Mouse (Mus musculus) liver, embryonic 15.5 days (tissue): Measurements from ENCODE around the gene Pbp2. TPM values are rescaled to one million over a fixed set of nuclear protein-coding genes. Genes with fewer than 3 reads are reported as not detected.

Experiments
- ATAC-seq: fragments of 200-750 bp; cut with Nextera tagmentation; 2 replicates; pipeline ENCODE4 v1.8.0; 2017; ENCODE audit warnings: moderate number of reproducible peaks, mild to moderate bottlenecking, moderate library complexity; ENCODE audit not compliant: insufficient read depth
- H3K27ac ChIP-seq: fragments of 300-500 bp; sonication (generic); replicated peaks from 2 replicates; pipeline ENCODE4 v1.5.1; 2015; ENCODE audit warnings: mild to moderate bottlenecking, inconsistent platforms
- H3K27me3 ChIP-seq: fragments of 300-500 bp; sonication (generic); 2 replicates; pipeline ENCODE4 v1.6.1; 2015; ENCODE audit warnings: mild to moderate bottlenecking, inconsistent platforms
- H3K36me3 ChIP-seq: fragments of 300-500 bp; sonication (generic); replicated peaks from 2 replicates; pipeline ENCODE4 v1.6.1; 2015; ENCODE audit warnings: moderate library complexity, mild to moderate bottlenecking, inconsistent platforms
- H3K4me1 ChIP-seq: fragments of 300-500 bp; sonication (generic); replicated peaks from 2 replicates; pipeline ENCODE4 v1.6.1; 2015; ENCODE audit warnings: inconsistent platforms
- H3K4me2 ChIP-seq: fragments of 300-500 bp; sonication (generic); 2 replicates; pipeline ENCODE4 v1.6.1; 2015; ENCODE audit warnings: moderate library complexity, mild to moderate bottlenecking, inconsistent platforms
- H3K4me3 ChIP-seq: fragments of 300-500 bp; sonication (generic); replicated peaks from 2 replicates; pipeline ENCODE4 v1.5.1; 2015; ENCODE audit warnings: mild to moderate bottlenecking, inconsistent platforms
- H3K9ac ChIP-seq: fragments of 300-500 bp; sonication (generic); 2 replicates; pipeline ENCODE4 v1.6.1; 2015; ENCODE audit warnings: moderate library complexity, mild to moderate bottlenecking, inconsistent platforms
- H3K9me3 ChIP-seq: fragments of 300-500 bp; sonication (generic); replicated peaks from 2 replicates; pipeline ENCODE4 v1.6.1; 2016; ENCODE audit warnings: inconsistent platforms
- WGBS: fragments of 180-500 bp; shearing (Covaris S2); methylation state at CpG from one replicate; pipeline ENCODE4 v1.1.7; 2015; ENCODE audit warnings: mixed read lengths; ENCODE audit not compliant: insufficient replicate concordance; 5-methylcytosine and 5-hydroxymethylcytosine counted together
- polyA plus RNA-seq: library from polyadenylated mRNA; unstranded; fragments of >200 nt; fragmentation: Nextera tagmentation; extraction: Ambion mirVana; gene quantifications from 2 replicates; pipeline ENCODE4 v1.2.1, GENCODE M21; 2015

Pbp2 gene
- polyA plus RNA-seq, 1 experiment from 2014 or later: not detected

DNA sequence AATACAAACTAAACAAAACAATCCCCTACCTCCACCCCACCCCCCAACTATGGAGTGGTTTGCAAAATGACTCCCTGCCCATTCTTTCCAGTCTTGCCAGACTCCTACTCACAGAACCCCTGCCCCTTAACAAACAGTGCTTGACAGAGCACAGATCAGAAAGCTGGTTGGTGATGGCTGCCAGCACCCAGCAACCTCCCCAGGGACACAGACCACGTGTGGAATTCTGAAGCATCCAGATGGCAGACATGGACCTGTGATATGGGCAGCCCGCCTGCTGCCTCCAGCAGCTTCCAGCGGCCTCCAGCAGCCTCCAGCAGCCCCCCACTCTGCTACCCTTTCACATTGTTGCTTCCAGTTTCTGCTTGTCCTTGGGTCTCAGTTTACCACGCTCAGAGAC is 35.0 kb downstream of the Pbp2 start:
- Histone ChIP-seq H3K4me3 (no peak overlapping the region), H3K4me2 (no peak overlapping the region), H3K4me1 (no peaks in the 10 kb centered on the region), H3K27ac (no peak overlapping the region), H3K9me3 (no peaks in the 10 kb centered on the region), H3K27me3 (no peaks in the 10 kb centered on the region; the same call in 1 of the 2 replicates), H3K9ac (no peak overlapping the region), H3K36me3 (no peaks in the 10 kb centered on the region)
- ATAC-seq: no peak
- 59% methylated on average over 4 of the region's 4 CpGs for WGBS

DNA sequence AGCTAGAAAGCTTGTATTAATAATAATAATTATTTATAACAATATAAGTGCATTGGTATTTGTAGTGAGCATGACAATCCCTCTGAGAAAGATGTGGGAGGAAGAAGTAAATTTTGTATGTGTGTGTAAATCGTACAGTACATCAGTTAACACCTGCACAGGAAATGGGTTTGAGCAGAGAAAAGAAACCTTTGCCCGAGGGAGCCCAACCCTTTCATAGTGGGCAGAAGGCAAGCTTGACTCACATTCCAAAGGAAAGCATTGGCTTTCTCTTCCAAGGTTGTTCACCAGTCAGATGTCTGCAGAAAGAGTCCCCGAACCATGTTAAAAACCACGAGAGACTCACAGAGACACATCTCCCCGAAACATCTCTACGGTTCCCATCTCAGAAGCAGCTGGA is 37.1 kb downstream of the Pbp2 start:
- 50% methylated on average over 6 of the region's 6 CpGs for WGBS
- no peak for ATAC-seq
- no peaks in the 10 kb centered on the region for H3K9me3 ChIP-seq

DNA sequence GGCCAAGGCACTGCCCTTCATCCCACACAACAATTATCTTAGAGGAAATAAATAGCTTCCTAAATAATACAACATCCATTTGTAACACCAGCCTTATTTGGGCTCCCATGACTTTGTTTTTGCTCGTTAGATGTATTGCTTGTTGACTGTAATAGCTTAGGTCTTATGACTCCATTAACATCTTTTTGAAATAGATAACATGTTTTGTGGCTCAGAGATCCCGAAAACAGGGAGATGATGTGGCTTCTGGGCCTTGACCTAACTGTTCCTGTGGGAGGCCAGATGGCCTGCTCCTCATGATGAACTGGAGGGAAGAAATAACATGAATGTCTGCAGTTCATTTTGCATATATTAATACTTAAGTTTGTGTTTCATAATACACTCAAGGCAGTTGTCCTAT is 38.4 kb downstream of the Pbp2 start:
- 34% methylated on average over 2 of the region's 2 CpGs for WGBS

More for the DNA sequence above, 37.1 kb downstream of the Pbp2 start:
- H3K4me3 ChIP-seq: no peak overlapping the region
- H3K4me1 ChIP-seq: no peaks in the 10 kb centered on the region
- no peaks in the 10 kb centered on the region for H3K36me3 ChIP-seq
- H3K9ac ChIP-seq: no peak overlapping the region
- no peak overlapping the region for H3K4me2 ChIP-seq
- no peak overlapping the region for H3K27ac ChIP-seq
- H3K27me3 ChIP-seq: no peaks in the 10 kb centered on the region; the same call in 1 of the 2 replicates

DNA sequence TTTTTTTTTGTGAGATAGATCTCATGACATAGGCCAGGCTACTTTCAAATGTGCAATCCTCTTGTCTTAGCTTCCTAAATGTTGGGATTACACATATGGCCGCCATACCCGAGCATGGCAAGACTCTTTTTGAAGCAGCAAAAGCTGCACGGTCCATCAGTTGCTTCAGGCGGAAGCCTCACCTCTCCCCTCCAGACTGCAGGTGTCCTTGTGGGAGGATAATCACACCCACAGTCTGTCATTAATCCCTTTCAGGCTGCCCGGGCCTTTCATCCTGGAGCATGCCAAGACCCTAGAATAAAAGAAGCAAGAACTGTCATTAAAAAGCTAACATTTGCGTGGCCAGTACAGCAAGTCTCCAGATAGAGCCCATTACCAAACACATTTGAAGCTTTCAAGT is 40.6 kb downstream of the Pbp2 start:
- ATAC-seq: no peak
- Histone ChIP-seq H3K27me3 (no peaks in the 10 kb centered on the region; the same call in 1 of the 2 replicates), H3K4me1 (no peaks in the 10 kb centered on the region), H3K4me2 (no peak overlapping the region), H3K9me3 (no peaks in the 10 kb centered on the region), H3K4me3 (no peak overlapping the region), H3K27ac (no peak overlapping the region), H3K9ac (no peak overlapping the region), H3K36me3 (no peaks in the 10 kb centered on the region)
- 57% methylated on average over 6 of the region's 6 CpGs for WGBS

More for the DNA sequence above, 38.4 kb downstream of the Pbp2 start:
- no peaks in the 10 kb centered on the region for H3K4me1 ChIP-seq
- no peaks in the 10 kb centered on the region; the same call in 1 of the 2 replicates for H3K27me3 ChIP-seq
- H3K9ac ChIP-seq: no peak overlapping the region
- H3K4me3 ChIP-seq: no peak overlapping the region
- no peaks in the 10 kb centered on the region for H3K9me3 ChIP-seq
- H3K4me2 ChIP-seq: no peak overlapping the region
- no peaks in the 10 kb centered on the region for H3K36me3 ChIP-seq
- H3K27ac ChIP-seq: no peak overlapping the region
- no peak for ATAC-seq

DNA sequence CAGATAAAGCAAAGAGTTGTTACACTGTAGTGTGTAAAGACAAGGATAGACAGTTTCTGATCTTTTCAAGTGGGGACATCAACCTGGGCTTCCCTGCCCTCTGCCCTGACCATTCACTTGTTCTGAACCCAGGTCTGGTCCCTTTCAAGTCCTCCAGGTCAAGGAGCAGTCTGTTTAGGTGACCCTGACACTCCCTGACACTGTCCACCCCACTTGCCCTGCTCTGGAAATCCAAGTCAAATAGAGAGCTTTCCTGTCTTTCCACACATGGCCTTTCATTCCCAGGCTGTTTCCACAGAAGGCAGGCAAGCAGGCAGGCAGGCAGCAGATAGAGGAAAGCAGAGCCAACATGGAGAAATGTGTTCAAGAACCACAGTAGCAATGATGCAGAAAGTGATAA is 41.8 kb downstream of the Pbp2 start:
- ATAC-seq: no peak
- Histone ChIP-seq H3K4me2 (no peak overlapping the region), H3K27me3 (no peaks in the 10 kb centered on the region; the same call in 1 of the 2 replicates), H3K4me1 (no peaks in the 10 kb centered on the region), H3K27ac (no peak overlapping the region), H3K9me3 (no peaks in the 10 kb centered on the region), H3K4me3 (no peak overlapping the region), H3K9ac (no peak overlapping the region), H3K36me3 (no peaks in the 10 kb centered on the region)

DNA sequence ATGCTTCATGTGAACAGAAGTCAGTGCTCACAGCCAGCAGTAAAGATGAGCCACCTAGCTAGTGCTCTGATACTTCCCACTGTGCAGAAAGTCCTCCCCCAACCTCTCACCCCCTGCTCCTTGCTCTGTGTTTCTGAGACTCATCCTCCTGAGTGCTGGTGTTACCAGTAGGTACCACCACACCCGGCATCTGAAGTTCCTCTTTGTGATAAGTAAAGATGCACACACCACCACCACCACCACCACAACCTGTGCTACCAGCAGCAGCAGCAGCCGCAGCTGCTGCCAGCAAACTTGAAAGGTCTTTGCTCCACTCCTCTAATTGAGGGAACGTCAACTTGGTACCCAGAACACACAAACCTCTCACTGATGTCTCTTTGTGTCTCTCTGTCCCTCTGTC is 43.0 kb downstream of the Pbp2 start:
- ATAC-seq: no peak
- H3K4me2 ChIP-seq: no peak overlapping the region
- H3K36me3 ChIP-seq: no peaks in the 10 kb centered on the region
- no peaks in the 10 kb centered on the region; the same call in 1 of the 2 replicates for H3K27me3 ChIP-seq
- 43% methylated on average over 3 of the region's 3 CpGs for WGBS
- no peaks in the 10 kb centered on the region for H3K4me1 ChIP-seq
- no peak overlapping the region for H3K27ac ChIP-seq
- H3K4me3 ChIP-seq: no peak overlapping the region
- no peak overlapping the region for H3K9ac ChIP-seq
- no peaks in the 10 kb centered on the region for H3K9me3 ChIP-seq

DNA sequence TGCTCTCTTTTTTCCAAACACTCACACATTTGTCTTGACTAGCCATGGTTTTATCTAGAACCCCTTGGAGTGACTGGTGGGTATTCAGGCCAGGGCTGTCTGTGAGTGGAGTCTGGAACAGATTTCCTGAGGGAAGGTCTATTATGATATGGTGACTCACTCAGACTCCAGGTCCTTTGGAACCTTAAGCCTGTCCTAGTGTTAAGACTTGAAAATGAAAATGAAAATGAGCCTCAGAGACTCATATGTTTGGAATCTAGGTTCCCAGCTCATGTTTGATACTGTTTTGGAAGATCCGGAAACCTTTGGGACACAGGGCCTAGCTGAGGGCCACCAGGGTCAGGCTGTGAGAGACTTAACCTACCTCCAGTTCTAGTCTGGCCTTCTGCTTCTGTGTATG is 44.1 kb downstream of the Pbp2 start:
- Histone ChIP-seq H3K27me3 (no peaks in the 10 kb centered on the region), H3K36me3 (no peaks in the 10 kb centered on the region), H3K9me3 (no peaks in the 10 kb centered on the region), H3K4me1 (no peaks in the 10 kb centered on the region), H3K4me3 (no peak overlapping the region), H3K4me2 (no peak overlapping the region), H3K9ac (no peak overlapping the region), H3K27ac (no peak overlapping the region)
- 74% methylated on average over 1 of the region's 1 CpGs for WGBS
- ATAC-seq: no peak

DNA sequence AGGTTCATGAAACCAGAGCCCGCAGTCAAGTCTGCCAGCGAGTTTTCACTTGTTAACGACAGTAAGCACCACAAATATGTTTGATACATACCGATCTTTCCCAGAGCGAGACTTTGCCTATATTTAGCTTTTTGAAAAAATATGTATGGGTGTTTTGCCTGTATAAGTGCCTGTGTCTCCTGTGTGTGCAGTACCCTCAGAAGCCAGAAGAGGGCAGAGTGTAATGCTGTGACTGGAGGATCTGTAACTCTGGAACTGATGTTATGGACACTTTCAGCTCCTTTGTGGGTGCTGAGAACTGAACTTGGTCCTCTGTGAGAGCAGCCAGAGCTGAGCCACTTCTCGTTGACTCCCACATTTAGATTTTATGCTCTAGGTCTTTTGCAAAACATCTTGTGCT is 46.1 kb downstream of the Pbp2 start:
- Histone ChIP-seq H3K4me1 (no peaks in the 10 kb centered on the region), H3K36me3 (no peaks in the 10 kb centered on the region), H3K27ac (no peak overlapping the region), H3K4me2 (no peak overlapping the region), H3K27me3 (no peaks in the 10 kb centered on the region), H3K9me3 (no peaks in the 10 kb centered on the region), H3K9ac (no peak overlapping the region), H3K4me3 (no peak overlapping the region)
- 82% methylated on average over 6 of the region's 6 CpGs for WGBS
- ATAC-seq: no peak

DNA sequence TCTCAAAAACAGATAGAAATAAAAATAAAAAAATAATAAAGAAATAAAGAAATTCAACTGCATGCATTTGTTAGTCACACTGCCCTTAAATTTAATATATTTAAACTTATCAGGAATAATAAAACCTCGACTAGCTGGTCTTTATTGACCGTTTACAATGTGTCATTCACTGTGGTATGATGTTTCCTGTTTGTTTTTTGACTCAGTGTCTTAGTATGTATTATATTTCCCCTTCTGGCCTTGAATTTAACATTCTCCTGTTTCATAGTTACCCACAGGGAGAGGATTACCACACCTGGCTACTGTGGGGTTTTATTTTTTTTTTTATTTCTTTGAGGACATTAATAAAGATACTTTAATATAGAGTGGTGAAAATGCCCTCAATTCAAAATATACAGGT is 47.6 kb downstream of the Pbp2 start:
- no peak overlapping the region for H3K4me2 ChIP-seq
- no peaks in the 10 kb centered on the region for H3K27me3 ChIP-seq
- ATAC-seq: no peak
- no peak overlapping the region for H3K9ac ChIP-seq
- H3K4me1 ChIP-seq: no peaks in the 10 kb centered on the region
- no peak overlapping the region for H3K4me3 ChIP-seq
- H3K36me3 ChIP-seq: no peaks in the 10 kb centered on the region
- H3K27ac ChIP-seq: no peak overlapping the region
- no peaks in the 10 kb centered on the region for H3K9me3 ChIP-seq
- 36% methylated on average over 2 of the region's 2 CpGs for WGBS

DNA sequence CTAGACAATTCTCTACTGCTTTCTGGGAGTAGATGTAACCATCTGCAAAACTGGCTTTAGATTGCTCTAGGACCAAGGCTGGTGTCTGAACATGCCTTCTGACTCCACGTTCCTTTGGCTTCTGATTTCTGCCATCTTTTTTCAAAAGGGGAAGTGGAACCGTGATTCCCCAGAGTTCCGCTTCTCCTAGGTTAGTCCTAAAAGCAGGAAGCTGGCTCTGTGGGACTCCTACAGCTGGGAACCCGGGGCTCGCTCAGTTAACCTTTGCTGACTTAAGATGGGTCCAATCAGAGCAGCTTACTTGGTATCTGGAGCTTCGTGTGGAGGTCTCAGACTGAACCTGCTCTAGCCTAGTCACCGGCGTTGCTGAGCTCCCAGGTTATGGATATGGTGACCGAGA is 49.1 kb downstream of the Pbp2 start:
- WGBS: 68% methylated on average over 9 of the region's 9 CpGs

DNA sequence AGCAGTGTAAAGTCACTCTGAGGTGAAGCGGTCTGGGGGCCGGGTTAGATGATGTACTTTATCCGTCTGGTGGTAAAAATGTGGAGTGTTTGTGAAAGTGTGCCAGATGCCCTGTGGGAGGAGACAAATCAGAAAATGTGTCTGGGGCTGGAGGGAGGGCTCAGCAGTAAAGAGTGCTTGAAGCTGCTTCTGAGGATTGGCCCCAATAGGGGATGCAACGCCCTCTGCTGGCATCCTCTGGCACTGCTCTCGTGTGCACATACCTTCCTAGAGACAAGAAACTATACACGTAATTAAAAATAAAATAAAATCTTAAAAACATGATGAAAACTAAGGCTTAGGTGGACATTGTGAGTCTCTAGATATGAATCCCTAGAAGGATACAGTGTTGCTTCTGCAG is 49.8 kb downstream of the Pbp2 start:
- no peak overlapping the region for H3K9ac ChIP-seq
- no peaks in the 10 kb centered on the region for H3K4me1 ChIP-seq
- H3K36me3 ChIP-seq: no peaks in the 10 kb centered on the region
- whole genome bisulfite sequencing: 76% methylated on average over 6 of the region's 6 CpGs
- no peak overlapping the region for H3K27ac ChIP-seq
- H3K4me2 ChIP-seq: no peak overlapping the region
- no peaks in the 10 kb centered on the region for H3K9me3 ChIP-seq
- H3K27me3 ChIP-seq: no peaks in the 10 kb centered on the region
- no peak overlapping the region for H3K4me3 ChIP-seq
- ATAC-seq: no peak

More for the DNA sequence above, 49.1 kb downstream of the Pbp2 start:
- Histone ChIP-seq H3K4me1 (no peaks in the 10 kb centered on the region), H3K4me3 (no peak overlapping the region), H3K27ac (no peak overlapping the region), H3K36me3 (no peaks in the 10 kb centered on the region), H3K9ac (no peak overlapping the region), H3K9me3 (no peaks in the 10 kb centered on the region), H3K27me3 (no peaks in the 10 kb centered on the region), H3K4me2 (no peak overlapping the region)
- no peak for ATAC-seq
